Mouse (Mus musculus): ENCODE results near the gene Ankmy1.

- TF ChIP-seq CTCF (IDR thresholded peaks at IDR 0.05; ENCODE audit: borderline replicate concordance, extremely low read depth, insufficient read depth, insufficient read length) (no peak), POLR2A (IDR thresholded peaks at IDR 0.05; ENCODE audit: borderline replicate concordance, extremely low read depth, insufficient read depth, insufficient read length, poor library complexity, severe bottlenecking) (no peak)
Observed at GRCm38 (mm10) chr1:92849938-92850574, 52.6 kb downstream of the Ankmy1 start.

Measured in brain, embryonic 14.5 days (tissue).